Mouse (Mus musculus) brain, adult 2 months (tissue): ENCODE data around the gene Exoc2.

Experiments
- DNase-seq: peaks from one replicate; pipeline ENCODE4 v3.0.0; 2011; ENCODE audit warnings: low read depth, low spot score

Exoc2 gene

GRCm38 (mm10) chr13:30820555-30820954 lies 153.3 kb downstream of the Exoc2 start:
- DNase-seq: no peak

DNA sequence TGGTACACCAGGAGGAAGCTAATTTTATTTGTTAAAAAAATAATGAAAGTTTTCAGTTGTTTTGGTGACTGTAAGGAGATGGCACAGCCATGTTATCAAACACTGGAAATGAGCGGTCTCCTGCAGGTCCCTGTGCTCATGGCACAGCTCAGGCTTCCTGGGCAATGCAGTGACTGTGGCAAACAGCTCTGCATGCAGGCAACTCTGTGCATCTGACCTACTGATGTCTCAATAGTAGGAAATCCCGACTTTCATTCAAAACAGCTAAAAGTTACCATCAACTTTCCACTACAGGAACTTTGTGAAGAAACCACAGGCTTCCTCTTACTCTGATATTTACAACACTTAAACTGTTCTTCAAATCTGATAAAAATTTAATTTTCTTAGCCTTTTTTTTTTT lies 154.0 kb downstream of the Exoc2 start:
- DNase-seq: no peak

GRCm38 (mm10) chr13:30817436-30817835 lies 156.5 kb downstream of the Exoc2 start:
- no peak for DNase-seq

- DNase-seq: no peak
Measured at GRCm38 (mm10) chr13:30814256-30814655, 159.6 kb downstream of the Exoc2 start.

DNA sequence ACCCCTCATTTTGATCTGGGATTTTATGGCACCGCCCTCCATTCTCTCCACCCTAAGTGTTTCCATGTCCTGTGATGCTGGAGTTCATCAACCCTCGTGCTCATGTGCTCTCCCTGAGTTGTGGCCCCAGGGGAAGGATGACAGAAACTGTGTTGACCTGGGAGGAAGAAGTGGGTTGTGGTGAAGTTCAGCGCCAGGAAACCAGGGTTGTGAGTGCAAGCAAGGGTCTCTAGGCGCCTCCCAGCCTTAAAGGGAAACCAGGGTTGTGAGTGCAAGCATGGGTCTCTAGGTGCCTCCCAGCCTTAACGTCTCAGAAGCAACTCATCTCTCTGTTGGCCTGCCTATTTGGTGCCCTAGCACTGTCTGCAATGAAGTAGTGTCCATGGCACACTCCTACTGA lies 160.4 kb downstream of the Exoc2 start:
- no peak for DNase-seq

GRCm38 (mm10) chr13:30809240-30809639 lies 164.7 kb downstream of the Exoc2 start:
- DNase-seq: no peak

GRCm38 (mm10) chr13:30802336-30802955 lies 171.4 kb downstream of the Exoc2 start:
- DNase-seq: no peak

DNA sequence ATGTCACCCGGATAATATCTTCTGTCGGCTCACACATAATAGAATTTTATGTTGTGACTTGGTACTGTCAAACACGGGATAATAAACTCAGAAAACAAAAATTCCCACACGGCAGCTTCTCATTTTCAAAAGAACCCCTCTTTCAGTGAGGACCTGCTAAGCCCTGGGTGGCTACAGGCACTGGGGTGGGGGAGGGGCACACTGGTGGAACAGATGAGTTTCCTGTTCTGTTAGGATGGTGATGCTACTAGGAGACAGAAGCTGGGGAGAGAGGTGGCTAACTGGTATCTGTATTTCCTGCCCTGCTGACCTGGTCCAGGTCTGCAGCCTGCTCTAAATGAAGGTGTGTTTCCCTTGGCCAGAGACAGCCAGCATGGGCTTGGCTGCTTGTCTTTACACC lies 172.0 kb downstream of the Exoc2 start:
- DNase-seq: no peak

GRCm38 (mm10) chr13:30795960-30796359 lies 177.9 kb downstream of the Exoc2 start:
- no peak for DNase-seq

- no peak for DNase-seq
Measured at GRCm38 (mm10) chr13:30793616-30794015, 180.3 kb downstream of the Exoc2 start.

- DNase-seq: no peak
Measured at GRCm38 (mm10) chr13:30793196-30793595, 180.7 kb downstream of the Exoc2 start.

DNA sequence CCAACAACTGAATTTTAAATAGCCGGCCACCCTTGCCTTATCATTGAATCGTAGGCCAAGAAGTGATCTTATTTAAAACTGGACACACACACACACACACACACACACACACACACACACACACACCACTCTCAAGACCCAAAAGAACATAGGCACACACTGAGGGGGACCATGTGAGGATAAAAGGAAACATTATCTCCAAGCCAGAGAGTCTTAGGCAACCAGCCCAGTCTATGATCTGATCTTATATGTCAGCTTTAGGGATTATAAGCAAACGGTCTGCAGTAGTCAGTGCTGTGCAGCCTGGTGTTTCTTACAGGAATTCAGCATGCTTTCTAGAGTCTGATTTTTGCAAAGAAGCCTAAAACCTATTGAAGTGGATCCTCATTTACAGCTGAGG lies 181.2 kb downstream of the Exoc2 start:
- no peak for DNase-seq

DNA sequence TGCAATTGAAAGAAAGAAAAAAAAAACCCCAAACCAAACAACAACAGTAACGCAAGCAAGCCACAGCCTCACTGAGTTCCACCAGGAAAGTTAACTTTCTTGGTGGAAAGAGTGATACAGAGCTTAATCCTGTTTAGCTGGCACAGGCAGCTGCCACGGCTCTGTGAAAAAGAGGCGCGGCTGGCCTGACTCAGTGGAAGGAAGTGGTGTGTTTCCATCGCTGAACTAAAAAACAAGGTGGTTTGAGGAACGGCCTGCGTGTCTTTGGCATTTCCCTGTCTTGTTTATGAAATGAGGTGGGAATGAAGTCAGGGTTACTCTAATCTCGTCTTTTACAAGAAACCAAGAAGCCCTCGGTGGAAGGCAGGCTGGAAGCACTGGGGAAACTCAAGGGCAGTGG lies 181.6 kb downstream of the Exoc2 start:
- DNase-seq: no peak

DNA sequence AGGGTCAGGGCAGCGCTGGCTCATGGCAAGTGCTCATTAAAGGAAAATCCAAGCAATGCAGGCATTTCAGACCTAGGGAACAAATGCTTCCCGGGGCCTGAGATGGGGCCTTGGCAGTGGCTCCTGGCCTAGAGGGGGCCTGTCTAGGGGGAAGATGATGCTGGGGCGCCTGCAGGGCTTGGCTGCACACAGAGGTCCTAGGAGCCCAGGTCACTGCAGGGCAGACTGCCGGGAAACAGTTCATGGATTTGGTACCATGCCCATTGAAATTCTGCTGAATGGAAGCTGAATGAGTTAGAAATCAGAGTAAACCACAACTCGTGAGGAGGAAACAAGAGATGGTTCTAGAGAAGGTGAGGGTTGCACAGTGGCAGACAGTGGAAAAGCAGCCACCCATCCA lies 183.9 kb downstream of the Exoc2 start:
- DNase-seq: no peak

- no peak for DNase-seq
Measured at GRCm38 (mm10) chr13:30788421-30788820, 185.5 kb downstream of the Exoc2 start.

DNA sequence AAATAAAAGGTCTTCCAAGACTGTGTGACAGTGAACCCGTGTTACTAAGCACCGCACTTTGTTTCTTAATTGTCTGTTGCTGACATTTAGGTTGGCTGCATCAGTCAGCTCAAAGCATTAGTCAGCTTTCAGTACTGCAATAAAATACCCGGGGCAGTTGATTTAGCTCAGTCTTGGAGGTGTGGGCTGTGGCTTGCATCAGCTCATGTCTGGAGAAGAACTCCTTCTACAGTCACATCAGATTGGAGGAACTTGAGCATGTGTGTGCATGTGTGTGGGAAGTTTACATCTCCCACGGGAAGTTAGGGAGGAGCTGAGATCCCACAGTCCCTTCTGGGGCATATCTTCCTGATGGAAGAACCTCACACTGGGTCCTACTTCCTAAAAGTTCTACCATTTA lies 185.9 kb downstream of the Exoc2 start:
- DNase-seq: peak; percentile 44

- DNase-seq: peak; percentile 10
Measured at GRCm38 (mm10) chr13:30787556-30787955, 186.3 kb downstream of the Exoc2 start.

DNA sequence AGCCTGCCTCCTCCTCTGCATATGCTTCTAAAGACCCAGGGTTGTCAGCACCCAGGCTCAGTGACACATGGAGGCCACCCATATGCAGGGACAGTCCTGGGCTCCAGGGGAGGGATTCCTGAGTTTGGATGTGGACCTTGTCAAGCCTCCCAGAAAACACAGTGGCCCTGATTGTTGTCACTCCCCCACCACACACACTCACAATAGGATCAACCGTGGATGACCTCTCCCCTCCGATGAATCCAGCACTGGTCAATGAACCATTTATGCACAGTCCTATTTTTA lies 186.9 kb downstream of the Exoc2 start:
- no peak for DNase-seq

- DNase-seq: peak; percentile 92
Measured at GRCm38 (mm10) chr13:30786235-30787035, 187.5 kb downstream of the Exoc2 start.

GRCm38 (mm10) chr13:30785423-30786040 lies 188.4 kb downstream of the Exoc2 start:
- no peak for DNase-seq

DNA sequence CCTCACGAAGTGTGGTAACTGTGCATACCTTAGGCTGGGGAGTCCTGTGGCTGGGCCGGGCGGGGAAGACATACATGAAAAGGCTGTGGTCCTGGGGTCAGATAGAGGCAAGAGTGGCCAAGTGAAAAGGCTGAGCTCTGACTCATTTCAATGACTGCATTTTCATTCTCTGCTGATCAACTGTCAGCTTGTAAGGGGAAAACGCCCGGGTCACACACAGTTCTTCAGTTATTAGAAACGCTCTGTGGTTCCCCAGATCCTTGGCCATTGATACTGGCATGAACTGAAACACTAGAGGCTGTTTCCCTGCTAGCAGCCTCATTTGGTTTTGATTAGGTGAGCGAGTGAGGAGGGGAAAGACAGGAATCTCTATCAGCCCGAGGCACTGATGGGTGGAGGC lies 191.5 kb downstream of the Exoc2 start:
- DNase-seq: no peak

- no peak for DNase-seq
Measured at GRCm38 (mm10) chr13:30781905-30782304, 192.0 kb downstream of the Exoc2 start.

DNA sequence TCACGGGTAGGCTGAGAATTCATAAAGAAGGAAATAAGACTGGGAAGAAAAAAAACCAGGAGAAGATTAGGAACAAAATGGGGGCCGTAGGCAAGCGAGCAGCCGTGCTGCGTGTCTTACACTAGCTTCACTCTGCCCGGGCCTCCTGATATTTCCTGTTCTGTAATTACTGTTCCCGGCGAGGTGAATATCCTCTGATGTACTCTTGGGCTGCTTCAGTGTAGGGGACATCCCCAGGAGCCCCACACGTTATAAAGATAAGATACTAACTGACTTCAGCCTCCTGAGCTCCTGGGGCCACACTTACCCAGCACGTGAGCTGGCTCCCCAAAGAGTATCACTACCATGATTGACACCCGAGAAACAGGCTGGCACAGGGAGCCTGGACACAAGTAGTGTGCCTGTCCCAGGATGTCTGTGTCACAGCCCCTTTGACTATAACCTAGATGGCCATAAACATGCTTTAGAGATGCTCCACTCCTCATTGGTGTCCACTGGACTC lies 196.2 kb downstream of the Exoc2 start:
- no peak for DNase-seq
